Comparison of ENCODE assay signal across 16 mouse cellular contexts in the genomic region with DNA sequence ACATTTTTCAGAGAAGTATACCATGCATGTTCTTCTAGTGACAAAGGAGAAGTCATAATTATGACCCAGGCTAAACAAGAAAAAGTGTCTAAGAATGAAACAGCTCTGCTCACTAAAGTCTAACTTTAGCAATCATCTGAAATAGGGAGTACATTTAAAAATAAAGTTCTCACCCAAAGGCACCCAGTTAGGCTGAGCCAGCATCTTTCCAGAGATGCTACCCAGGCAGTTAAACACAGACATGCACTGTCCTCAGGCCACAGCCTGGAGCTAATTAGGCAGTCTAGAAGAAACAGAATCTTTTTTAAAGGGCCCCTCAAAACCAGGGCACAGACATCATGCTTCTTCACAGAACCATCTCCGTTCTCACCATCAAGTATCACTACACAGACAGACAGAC.
"Had no signal": no experiment of that assay in that cellular context is flagged by ENCODE, and none has a peak within 500 bp of the region (broad histone marks: within the 10 kb centered on the region; RNA-seq: fewer than 3 reads in every experiment).

No protein-coding gene starts in this region.

- ATAC-seq: hindbrain, postnatal 0 days; intestine, embryonic 16.5 days; liver, embryonic 12.5 days had no signal

- DNase-seq: gastrocnemius, postnatal 14 days; gastrocnemius, postnatal 36 days; heart, adult 2 months; heart, postnatal 14 days; heart, postnatal 36 days; kidney, adult 11 months; kidney, adult 2 months; kidney, adult 9 months; kidney, postnatal 14 days; kidney, postnatal 36 days; layer of hippocampus, adult 9-11 months; layer of hippocampus, postnatal 36 days; left cerebral cortex, postnatal 4 days had no signal
